Mouse (Mus musculus): Measurements from ENCODE around the gene Schip1. TPM values are rescaled to one million over a fixed set of nuclear protein-coding genes. Genes with fewer than 3 reads are reported as not detected.
"Not testable (repeated sequence)": the region's sequence is repeated elsewhere in the genome, so short reads cannot be mapped to it uniquely, and the experiment has no call there.

Schip1 gene
- polyA plus RNA-seq, 1 experiment from 2014 or later: 48.0 TPM

DNA sequence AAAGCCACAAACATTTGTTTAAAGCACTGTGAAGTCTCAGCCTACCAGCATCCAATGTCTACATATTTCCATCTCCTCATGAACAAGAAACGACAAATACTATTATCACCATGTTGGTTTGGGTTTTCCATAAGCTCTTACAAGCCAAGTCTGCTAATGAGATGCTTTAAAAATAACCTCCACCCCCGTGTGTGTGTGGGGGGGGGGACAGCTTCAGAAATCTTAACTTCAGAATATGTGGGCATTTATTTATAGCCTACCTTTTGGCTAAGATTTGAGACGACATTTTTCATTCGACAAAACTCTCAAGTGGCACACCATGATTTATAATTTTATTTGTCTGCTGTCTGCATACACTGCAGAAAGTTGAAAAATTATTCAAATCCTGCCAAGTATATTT lies 12.8 kb downstream of the Schip1 start:
- 80% methylated on average over 4 of the region's 4 CpGs for WGBS
- Histone ChIP-seq H3K4me3 (no peak overlapping the region), H3K4me1 (no peaks in the 10 kb centered on the region)

GRCm38 (mm10) chr3:68085024-68085423 lies 20.4 kb downstream of the Schip1 start:
- Histone ChIP-seq H3K27ac (no peak overlapping the region), H3K27me3 (ENCODE audit: poor library complexity, severe bottlenecking) (no peaks in the 10 kb centered on the region), H3K9me3 (no peaks in the 10 kb centered on the region), H3K4me1 (no peaks in the 10 kb centered on the region), H3K36me3 (replicated peaks) (no peaks in the 10 kb centered on the region), H3K4me3 (no peak overlapping the region)
- DNase-seq (ENCODE audit: extremely low spot score, low spot score): no peak
- WGBS: 85% methylated on average over 2 of the region's 2 CpGs

More for the DNA sequence above, 12.8 kb downstream of the Schip1 start:
- H3K27me3 ChIP-seq (ENCODE audit: poor library complexity, severe bottlenecking): no peaks in the 10 kb centered on the region
- no peak for DNase-seq (ENCODE audit: extremely low spot score, low spot score)
- no peaks in the 10 kb centered on the region for H3K36me3 ChIP-seq (replicated peaks)
- no peak overlapping the region for H3K27ac ChIP-seq
- no peaks in the 10 kb centered on the region for H3K9me3 ChIP-seq

GRCm38 (mm10) chr3:68092108-68092507 lies 27.5 kb downstream of the Schip1 start:
- no peaks in the 10 kb centered on the region for H3K9me3 ChIP-seq
- H3K4me3 ChIP-seq: no peak overlapping the region
- H3K27ac ChIP-seq: no peak overlapping the region
- 0 out of 2 replicates have a peak, but pooled peaks cover 2% of the 10 kb centered on the region for H3K4me1 ChIP-seq
- no peaks in the 10 kb centered on the region for H3K36me3 ChIP-seq (replicated peaks)
- no peak for DNase-seq (ENCODE audit: extremely low spot score, low spot score)
- no peaks in the 10 kb centered on the region for H3K27me3 ChIP-seq (ENCODE audit: poor library complexity, severe bottlenecking)
- WGBS: 84% methylated on average over 4 of the region's 4 CpGs

DNA sequence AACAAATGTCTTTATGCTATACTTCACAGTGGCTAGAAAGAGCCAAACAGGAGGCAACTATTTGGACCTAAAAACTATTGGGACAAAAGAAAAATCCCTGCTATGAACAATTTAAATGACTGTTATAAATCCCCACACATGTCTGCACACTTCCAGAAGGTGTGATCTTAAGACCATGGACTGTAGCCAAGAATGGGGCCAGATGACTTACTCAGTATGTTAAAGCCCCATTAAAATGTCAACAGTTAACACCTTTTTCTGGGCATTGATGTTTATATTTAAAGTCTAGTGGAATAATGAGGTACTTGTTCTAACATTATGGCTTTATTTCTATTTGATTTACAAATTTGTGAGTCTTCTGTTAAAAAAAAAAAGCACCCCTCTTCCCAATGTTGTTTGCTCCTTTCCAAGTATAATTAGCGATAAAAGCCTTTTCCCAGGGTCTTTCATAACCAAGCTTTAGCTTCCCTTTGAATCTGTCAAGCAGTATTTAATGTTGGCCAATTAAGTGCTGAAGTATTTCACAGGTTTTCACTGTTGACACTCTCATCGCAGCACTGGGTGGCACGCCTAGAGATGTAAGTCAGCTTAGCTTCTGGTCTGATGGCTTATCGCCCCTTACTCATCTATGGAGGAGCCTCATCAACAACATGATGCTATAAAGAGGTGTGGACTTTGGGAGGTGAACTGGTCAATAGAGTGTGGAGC lies 32.3 kb downstream of the Schip1 start:
- Histone ChIP-seq H3K4me1 (0 out of 2 replicates have a peak, but pooled peaks cover 3% of the 10 kb centered on the region), H3K4me3 (no peak overlapping the region), H3K36me3 (replicated peaks) (no peaks in the 10 kb centered on the region), H3K27ac (no peak overlapping the region), H3K9me3 (no peaks in the 10 kb centered on the region), H3K27me3 (ENCODE audit: poor library complexity, severe bottlenecking) (no peaks in the 10 kb centered on the region)
- WGBS: 78% methylated on average over 4 of the region's 4 CpGs
- no peak for DNase-seq (ENCODE audit: extremely low spot score, low spot score)

GRCm38 (mm10) chr3:68099561-68099960 lies 35.0 kb downstream of the Schip1 start:
- not testable (repeated sequence) for H3K4me1 ChIP-seq; H3K36me3 ChIP-seq (replicated peaks); H3K9me3 ChIP-seq; H3K4me3 ChIP-seq; DNase-seq (ENCODE audit: extremely low spot score, low spot score); H3K27ac ChIP-seq; H3K27me3 ChIP-seq (ENCODE audit: poor library complexity, severe bottlenecking)
- WGBS: 90% methylated on average over 6 of the region's 6 CpGs

- 77% methylated on average over 4 of the region's 4 CpGs for WGBS
- DNase-seq (ENCODE audit: extremely low spot score, low spot score): no peak
- Histone ChIP-seq H3K4me1 (0 out of 2 replicates have a peak, but pooled peaks cover 3% of the 10 kb centered on the region), H3K4me3 (no peak overlapping the region), H3K36me3 (replicated peaks) (no peaks in the 10 kb centered on the region), H3K9me3 (no peaks in the 10 kb centered on the region), H3K27ac (no peak overlapping the region), H3K27me3 (ENCODE audit: poor library complexity, severe bottlenecking) (no peaks in the 10 kb centered on the region)
Observed at GRCm38 (mm10) chr3:68101343-68101742, 36.7 kb downstream of the Schip1 start.

GRCm38 (mm10) chr3:68105081-68105685 lies 40.6 kb downstream of the Schip1 start:
- Histone ChIP-seq H3K27ac (no peak overlapping the region), H3K4me1 (no peaks in the 10 kb centered on the region), H3K36me3 (replicated peaks) (no peaks in the 10 kb centered on the region), H3K4me3 (no peak overlapping the region), H3K9me3 (no peaks in the 10 kb centered on the region), H3K27me3 (ENCODE audit: poor library complexity, severe bottlenecking) (no peaks in the 10 kb centered on the region)
- WGBS: 78% methylated on average over 2 of the region's 2 CpGs
- DNase-seq (ENCODE audit: extremely low spot score, low spot score): no peak

DNA sequence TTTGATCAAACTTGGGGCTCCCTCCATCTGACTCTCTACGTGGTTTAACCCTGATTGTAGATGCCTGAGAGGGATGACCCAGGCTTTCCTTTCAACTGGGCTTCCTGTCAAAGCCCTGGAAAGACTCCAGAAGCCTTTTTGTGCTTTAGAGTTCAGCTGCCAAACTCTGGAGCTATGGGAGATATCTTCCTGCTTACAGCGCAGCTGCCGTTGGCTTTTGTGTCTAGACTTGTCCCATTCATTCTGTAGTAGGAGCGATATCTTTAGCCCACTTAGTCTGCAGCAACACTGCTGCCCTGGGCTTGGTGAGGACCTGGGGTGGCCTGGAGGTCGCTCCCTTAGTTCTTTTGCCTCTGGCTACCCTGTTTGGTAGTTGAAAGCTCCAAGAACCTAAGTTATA lies 56.7 kb downstream of the Schip1 start:
- WGBS: 78% methylated on average over 5 of the region's 5 CpGs
- H3K4me3 ChIP-seq: no peak overlapping the region
- no peak for DNase-seq (ENCODE audit: extremely low spot score, low spot score)
- no peaks in the 10 kb centered on the region for H3K4me1 ChIP-seq
- H3K27me3 ChIP-seq (ENCODE audit: poor library complexity, severe bottlenecking): no peaks in the 10 kb centered on the region
- H3K27ac ChIP-seq: no peak overlapping the region
- no peaks in the 10 kb centered on the region for H3K9me3 ChIP-seq
- H3K36me3 ChIP-seq (replicated peaks): no peaks in the 10 kb centered on the region

- H3K36me3 ChIP-seq (replicated peaks): no peaks in the 10 kb centered on the region
- no peak for DNase-seq (ENCODE audit: extremely low spot score, low spot score)
- H3K27me3 ChIP-seq (ENCODE audit: poor library complexity, severe bottlenecking): no peaks in the 10 kb centered on the region
- WGBS: 86% methylated on average over 6 of the region's 6 CpGs
- H3K4me1 ChIP-seq: no peaks in the 10 kb centered on the region
- no peak overlapping the region for H3K4me3 ChIP-seq
- H3K27ac ChIP-seq: no peak overlapping the region
- H3K9me3 ChIP-seq: no peaks in the 10 kb centered on the region
Observed at GRCm38 (mm10) chr3:68126284-68126856, 61.8 kb downstream of the Schip1 start.

GRCm38 (mm10) chr3:68130386-68130785 lies 65.8 kb downstream of the Schip1 start:
- Histone ChIP-seq H3K27ac (no peak overlapping the region), H3K4me3 (no peak overlapping the region), H3K36me3 (replicated peaks) (no peaks in the 10 kb centered on the region), H3K27me3 (ENCODE audit: poor library complexity, severe bottlenecking) (no peaks in the 10 kb centered on the region), H3K4me1 (no peaks in the 10 kb centered on the region), H3K9me3 (no peaks in the 10 kb centered on the region)
- no peak for DNase-seq (ENCODE audit: extremely low spot score, low spot score)
- 89% methylated on average over 1 of the region's 1 CpGs for WGBS

DNA sequence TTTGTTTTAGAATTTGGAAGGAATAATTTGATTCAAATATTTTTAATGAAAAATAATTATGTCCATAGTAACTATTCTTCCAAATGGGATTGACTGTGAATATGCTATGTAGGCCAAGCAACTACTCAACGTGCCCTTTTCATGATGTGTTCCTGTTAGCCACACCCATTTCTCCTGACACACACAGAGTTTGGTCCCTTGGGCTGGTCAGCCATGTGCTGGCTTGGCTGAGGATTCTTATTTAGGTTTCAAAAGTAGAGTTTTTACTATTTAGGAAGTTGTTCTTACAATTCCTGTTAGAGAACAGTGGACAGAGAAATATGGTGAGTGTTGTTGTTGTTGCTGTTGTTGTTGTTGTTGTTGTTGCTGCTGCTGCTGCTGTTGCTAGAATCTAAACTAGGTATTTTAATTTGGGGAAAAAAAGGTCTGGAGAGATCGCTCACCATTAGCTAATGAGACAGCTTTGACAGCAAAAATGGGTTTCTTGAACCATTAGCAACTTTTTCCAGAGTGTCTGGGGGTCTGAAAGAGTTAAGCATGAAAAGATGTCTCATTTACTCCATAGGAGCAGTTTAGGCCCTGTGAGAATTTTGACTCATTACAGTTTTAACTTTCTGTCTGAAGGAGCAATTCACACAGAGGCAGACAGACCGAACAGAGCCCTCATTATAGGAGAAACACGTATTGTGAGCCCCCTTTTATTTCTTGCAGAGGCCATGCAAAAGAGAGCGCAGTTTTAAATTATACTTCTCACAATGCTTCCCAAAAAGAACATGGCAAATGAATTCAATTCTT lies 74.4 kb downstream of the Schip1 start:
- 52% methylated on average over 5 of the region's 5 CpGs for WGBS
- peak overlapping the region; percentile 59; the same call in 1 of the 2 replicates for H3K27ac ChIP-seq

GRCm38 (mm10) chr3:68150688-68151087 lies 86.1 kb downstream of the Schip1 start:
- H3K27ac ChIP-seq: no peak overlapping the region
- no peaks in the 10 kb centered on the region for H3K36me3 ChIP-seq (replicated peaks)
- no peak overlapping the region for H3K4me3 ChIP-seq
- no peaks in the 10 kb centered on the region for H3K4me1 ChIP-seq
- no peak for DNase-seq (ENCODE audit: extremely low spot score, low spot score)
- no peaks in the 10 kb centered on the region for H3K27me3 ChIP-seq (ENCODE audit: poor library complexity, severe bottlenecking)
- WGBS: 87% methylated on average over 8 of the region's 8 CpGs
- H3K9me3 ChIP-seq: no peaks in the 10 kb centered on the region

More for the DNA sequence above, 74.4 kb downstream of the Schip1 start:
- Histone ChIP-seq H3K4me3 (no peak overlapping the region), H3K36me3 (replicated peaks) (no peaks in the 10 kb centered on the region), H3K27me3 (ENCODE audit: poor library complexity, severe bottlenecking) (no peaks in the 10 kb centered on the region), H3K4me1 (peaks cover 21% of the 10 kb centered on the region; the same call in 1 of the 2 replicates), H3K9me3 (no peaks in the 10 kb centered on the region)
- no peak for DNase-seq (ENCODE audit: extremely low spot score, low spot score)

All from forebrain, embryonic 10.5 days (tissue).